Mouse (Mus musculus) ES-E14 (cell line): ENCODE data around the gene Fmnl3. TPM values are rescaled to one million over a fixed set of nuclear protein-coding genes. Genes with fewer than 3 reads are reported as not detected.

Experiments
- DNase-seq: peaks from one replicate; pipeline ENCODE4 v3.0.0-alpha.2; 2013; ENCODE audit warnings: low read depth, low spot score
- H3K27ac ChIP-seq: 2 replicates; pipeline ENCODE4 v1.5.1; 2012; ENCODE audit warnings: low read depth, mild to moderate bottlenecking, low read length, moderate library complexity, mixed read lengths; ENCODE audit not compliant: poor library complexity, insufficient read depth, severe bottlenecking
- H3K36me3 ChIP-seq: 2 replicates; pipeline ENCODE4 v1.6.1; 2012; ENCODE audit warnings: mild to moderate bottlenecking, low read length, moderate library complexity, mixed read lengths; ENCODE audit not compliant: control insufficient read depth, poor library complexity, insufficient read depth, severe bottlenecking
- H3K4me1 ChIP-seq, 2 experiments: fragments of 150-350 bp in 1 of 2; sonication (generic) in 1 of 2; 2 replicates each; pipeline ENCODE4 v1.6.1; 2012; ENCODE audit warnings: low read length in 2 of 2, mild to moderate bottlenecking in 1 of 2, mixed read lengths in 1 of 2; ENCODE audit not compliant: control insufficient read depth in 2 of 2, insufficient read depth in 2 of 2, poor library complexity in 1 of 2
- H3K4me3 ChIP-seq, 2 experiments: fragments of 150-350 bp in 1 of 2; sonication (generic) in 1 of 2; 2 replicates each; pipeline ENCODE4 v1.5.1; 2012; ENCODE audit warnings: low read length in 2 of 2, low read depth in 1 of 2, mild to moderate bottlenecking in 1 of 2, mixed read lengths in 1 of 2; ENCODE audit not compliant: insufficient read depth in 1 of 2, poor library complexity in 1 of 2, severe bottlenecking in 1 of 2
- H3K9ac ChIP-seq: 2 replicates; pipeline ENCODE4 v1.6.1; 2012; ENCODE audit warnings: low read depth, mild to moderate bottlenecking, low read length, mixed read lengths; ENCODE audit not compliant: poor library complexity, insufficient read depth, severe bottlenecking
- H3K9me3 ChIP-seq: fragments of 150-350 bp; sonication (generic); 2 replicates; pipeline ENCODE4 v1.6.1; 2012; ENCODE audit warnings: low read depth, mild to moderate bottlenecking, low read length; ENCODE audit not compliant: control insufficient read depth, insufficient read depth
- CHD2 ChIP-seq: IDR thresholded peaks from 2 replicates; pipeline ENCODE4 v1.6.1; 2014; ENCODE audit warnings: mild to moderate bottlenecking, low read depth, low read length, inconsistent platforms
- HCFC1 ChIP-seq: IDR thresholded peaks from 2 replicates; pipeline ENCODE4 v1.6.1; 2012; ENCODE audit warnings: low read length, inconsistent platforms, borderline replicate concordance; ENCODE audit not compliant: insufficient read depth
- MAFK ChIP-seq: IDR thresholded peaks from 2 replicates; pipeline ENCODE4 v1.6.1; 2014; ENCODE audit warnings: mild to moderate bottlenecking, low read depth, low read length, inconsistent platforms; ENCODE audit not compliant: insufficient read depth
- ZC3H11A ChIP-seq: IDR thresholded peaks from 2 replicates; pipeline ENCODE4 v1.6.1; 2012; ENCODE audit warnings: low read depth, mild to moderate bottlenecking, inconsistent platforms, low read length, borderline replicate concordance
- ZNF384 ChIP-seq: IDR thresholded peaks from 2 replicates; pipeline ENCODE4 v1.6.1; 2012; ENCODE audit warnings: low read depth, low read length, inconsistent platforms
- in situ Hi-C, 2 experiments: fragments of 600-800 bp; cut with MboI; formaldehyde crosslinking; loops; one replicate each; pipeline ENCODE4 v1.15.1; 2025; ENCODE audit warnings: low sequenced_read_pairs in 2 of 2, inconsistent platforms in 1 of 2; ENCODE audit not compliant: unreplicated experiment in 2 of 2
- total RNA-seq: library from RNA; depleted of rRNA; stranded (reverse); fragments of 300-350 nt; gene quantifications from 2 replicates; pipeline ENCODE4 v1.2.3, GENCODE M21; 2012

Fmnl3 gene
- total RNA-seq, 1 experiment = 16.8 TPM

GRCm38 (mm10) chr15:99372761-99373160 lies 2.5 kb upstream of the Fmnl3 start:
- no peak overlapping the region for H3K4me3 ChIP-seq
- no peaks in the 10 kb centered on the region for H3K9me3 ChIP-seq
- no peak for TF ChIP-seq CHD2
- TF ChIP-seq MAFK = no peak
- TF ChIP-seq HCFC1 = no peak
- no peak for TF ChIP-seq ZNF384
- TF ChIP-seq ZC3H11A = no peak
- H3K36me3 ChIP-seq = no peaks in the 10 kb centered on the region
- H3K9ac ChIP-seq = no peak overlapping the region
- in situ Hi-C loops = no loop called here
- no peak overlapping the region for H3K27ac ChIP-seq
- H3K4me1 ChIP-seq = peaks cover 3% of the 10 kb centered on the region in 2 experiments; a peak in 1 of 4 replicates
- DNase-seq = no peak

DNA sequence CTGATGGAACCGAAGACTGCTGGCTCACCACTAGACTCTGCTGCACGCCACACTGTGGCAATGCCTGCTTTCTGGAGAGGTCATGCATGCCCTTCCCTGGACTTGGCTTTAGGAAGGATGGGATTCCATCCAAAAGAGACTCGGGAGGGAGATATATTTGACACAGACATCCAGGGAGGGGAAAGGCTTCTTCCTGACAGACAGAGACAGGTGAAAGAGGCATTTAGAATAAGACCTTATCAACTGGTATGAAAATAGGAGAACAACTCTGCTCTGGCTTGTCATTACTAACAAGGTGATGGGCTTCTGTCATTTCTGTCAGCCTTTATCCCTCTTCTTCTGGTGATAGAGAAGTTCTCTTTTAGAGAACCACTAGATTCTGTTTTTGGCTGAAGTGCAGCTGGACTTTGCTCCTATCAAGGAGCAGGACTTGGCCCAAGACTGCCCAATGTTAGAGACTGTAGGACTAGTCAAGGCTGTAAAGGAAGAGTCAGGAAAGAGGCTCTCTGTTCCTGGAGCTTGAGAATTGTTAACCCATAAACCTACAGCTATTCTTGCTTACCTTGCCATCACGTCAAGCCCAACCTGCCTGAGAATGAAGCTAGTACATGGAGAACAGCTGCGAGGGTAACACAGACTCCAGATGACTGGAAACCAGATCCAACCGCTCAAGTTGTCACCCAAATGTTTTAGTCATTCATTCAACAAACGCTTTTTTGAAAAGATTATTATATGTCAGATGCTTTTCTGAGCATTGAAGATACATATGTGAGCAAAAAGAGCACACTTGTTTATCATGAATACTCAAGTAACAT lies 1.5 kb upstream of the Fmnl3 start:
- no peak for DNase-seq
- in situ Hi-C loops = no loop called here
- Histone ChIP-seq H3K27ac (no peak overlapping the region), H3K36me3 (no peaks in the 10 kb centered on the region), H3K9ac (no peak overlapping the region), H3K4me1 (peaks cover 3% of the 10 kb centered on the region in 2 experiments; a peak in 1 of 4 replicates), H3K9me3 (no peaks in the 10 kb centered on the region), H3K4me3 (no peak overlapping the region)
- TF ChIP-seq MAFK = no peak
- TF ChIP-seq ZNF384 = no peak
- no peak for TF ChIP-seq ZC3H11A

- H3K36me3 ChIP-seq = no peaks in the 10 kb centered on the region
- H3K9ac ChIP-seq = peak overlapping the region; percentile 78
- TF ChIP-seq MAFK (no peak), ZNF384 (no peak), CHD2 (no peak), HCFC1 (no peak), ZC3H11A (no peak)
- in situ Hi-C loops = no loop called here
- no peak overlapping the region for H3K27ac ChIP-seq
- no peak for DNase-seq
- H3K4me1 ChIP-seq = peaks cover 3% of the 10 kb centered on the region in 2 experiments; a peak in 2 of 4 replicates
- peak overlapping the region; percentile 77 to 88 for H3K4me3 ChIP-seq
- H3K9me3 ChIP-seq = no peaks in the 10 kb centered on the region
These were observed 701 bp downstream of the Fmnl3 start for GRCm38 (mm10) chr15:99369391-99370171.

DNA sequence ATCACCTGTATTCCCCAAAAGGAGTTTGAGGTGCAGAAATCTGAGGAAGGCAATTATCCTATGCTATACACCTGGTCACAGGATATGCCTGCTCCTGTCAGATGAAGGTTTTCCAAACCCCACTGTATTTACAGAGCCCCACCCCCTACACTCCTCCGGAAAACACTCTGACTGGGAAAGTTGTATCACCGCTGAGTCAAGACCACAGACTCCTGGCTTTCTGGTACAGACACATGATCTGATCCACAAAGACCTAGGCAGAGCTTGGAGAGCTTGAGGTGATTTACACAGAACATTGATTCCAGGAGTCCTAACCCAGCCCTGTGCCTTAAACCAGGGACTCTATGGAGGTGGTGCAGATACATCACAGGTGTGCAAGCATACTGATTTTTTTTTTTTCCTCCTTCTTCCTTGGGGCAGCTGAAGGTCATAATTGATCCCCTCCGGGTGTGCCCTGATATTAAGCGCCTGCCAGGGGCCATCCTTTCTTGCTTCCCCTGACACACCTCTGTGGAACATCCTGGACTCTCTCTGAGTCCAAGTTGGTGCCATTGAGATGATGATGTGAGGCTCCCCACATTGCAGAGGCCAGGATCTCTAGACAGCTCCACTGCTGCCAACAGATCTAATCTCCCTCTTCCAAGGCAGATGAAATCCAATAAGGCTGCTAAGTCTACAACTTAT lies 1.6 kb downstream of the Fmnl3 start:
- no peak for TF ChIP-seq CHD2
- Histone ChIP-seq H3K4me1 (peaks cover 3 to 7% of the 10 kb centered on the region in 2 experiments; a peak in 2 of 4 replicates), H3K9ac (no peak overlapping the region), H3K9me3 (no peaks in the 10 kb centered on the region), H3K27ac (no peak overlapping the region), H3K4me3 (no peak overlapping the region), H3K36me3 (no peaks in the 10 kb centered on the region)
- in situ Hi-C loops = no loop called here
- no peak for DNase-seq
